Mouse (Mus musculus) CH12.LX (cell line): ENCODE measurements around the gene Usp12. TPM values are rescaled to one million over a fixed set of nuclear protein-coding genes. Genes with fewer than 3 reads are reported as not detected.

Experiments used
- DNase-seq: peaks from one replicate; pipeline ENCODE4 v3.0.0-alpha.2; 2013; ENCODE audit errors: extremely low read depth
- H3K27ac ChIP-seq: 2 replicates; pipeline ENCODE4 v1.5.1; 2012; ENCODE audit warnings: low read depth, mild to moderate bottlenecking, control low read depth, moderate library complexity; ENCODE audit not compliant: insufficient read depth
- H3K27me3 ChIP-seq: replicated peaks from 2 replicates; pipeline ENCODE3; 2012; ENCODE audit warnings: inconsistent platforms
- H3K36me3 ChIP-seq, 2 experiments: replicated peaks in 1 of 2; 2 replicates each; pipeline versions ENCODE3 to v1.6.1; 2012; ENCODE audit warnings: inconsistent platforms in 1 of 2, low read length in 1 of 2, mild to moderate bottlenecking in 1 of 2, mixed read lengths in 1 of 2, moderate library complexity in 1 of 2; ENCODE audit not compliant: control insufficient read depth in 1 of 2, insufficient read depth in 1 of 2
- H3K4me1 ChIP-seq, 2 experiments: 2 replicates each; pipeline ENCODE4 v1.6.1; 2012; ENCODE audit warnings: inconsistent platforms in 1 of 2, moderate library complexity in 1 of 2; ENCODE audit not compliant: insufficient read depth in 2 of 2, control insufficient read depth in 1 of 2
- H3K4me2 ChIP-seq: 2 replicates; pipeline ENCODE4 v1.6.1; 2012; ENCODE audit warnings: low read depth, mild to moderate bottlenecking, control low read depth; ENCODE audit not compliant: poor library complexity, insufficient read depth, severe bottlenecking
- H3K4me3 ChIP-seq, 3 experiments: fragments of 150-350 bp in 1 of 3; sonication (generic) in 1 of 3; replicated peaks in 1 of 3; 2 replicates each; pipeline versions ENCODE3 to v1.5.1; 2011 to 2012; ENCODE audit warnings: low read depth in 2 of 3, low read length in 2 of 3, mild to moderate bottlenecking in 2 of 3, moderate library complexity in 2 of 3, control low read depth in 1 of 3, improper control_type of control experiment in 1 of 3, inconsistent platforms in 1 of 3, mixed read lengths in 1 of 3; ENCODE audit not compliant: poor library complexity in 1 of 3
- H3K79me2 ChIP-seq: replicated peaks from 2 replicates; pipeline ENCODE4 v1.6.1; 2012; ENCODE audit warnings: mild to moderate bottlenecking, moderate library complexity; ENCODE audit not compliant: control insufficient read depth, poor library complexity, insufficient read depth, severe bottlenecking; ENCODE audit errors: extremely low read depth
- H3K9ac ChIP-seq: 2 replicates; pipeline ENCODE4 v1.6.1; 2012; ENCODE audit warnings: low read depth, mild to moderate bottlenecking, control low read depth, moderate library complexity; ENCODE audit not compliant: insufficient read depth
- H3K9me3 ChIP-seq: replicated peaks from 2 replicates; pipeline ENCODE3; 2012; ENCODE audit warnings: low read length, inconsistent platforms, mixed read lengths
- BHLHE40 ChIP-seq: IDR thresholded peaks from 2 replicates; pipeline ENCODE4 v1.6.1; 2011; ENCODE audit warnings: mild to moderate bottlenecking, low read depth, low read length, improper control_type of control experiment
- CHD1 ChIP-seq: IDR thresholded peaks from 2 replicates; pipeline ENCODE4 v1.6.1; 2012; ENCODE audit warnings: low read depth, low read length, improper control_type of control experiment, inconsistent platforms
- CTCF ChIP-seq, 2 experiments: IDR thresholded peaks in 1 of 2; conservative IDR thresholded peaks in 1 of 2; 2 replicates each; pipeline ENCODE4 v1.5.1; 2011 to 2012; ENCODE audit warnings: low read depth in 2 of 2, low read length in 2 of 2, improper control_type of control experiment in 1 of 2, inconsistent platforms in 1 of 2, mild to moderate bottlenecking in 1 of 2, moderate library complexity in 1 of 2
- E2F4 ChIP-seq: IDR thresholded peaks from 2 replicates; pipeline ENCODE4 v1.6.1; 2011; ENCODE audit warnings: low read depth, low read length, improper control_type of control experiment; ENCODE audit not compliant: insufficient replicate concordance
- ETS1 ChIP-seq: conservative IDR thresholded peaks from 2 replicates; pipeline ENCODE4 v1.6.1; 2012; ENCODE audit warnings: low read depth, mild to moderate bottlenecking, inconsistent platforms, low read length, improper control_type of control experiment, moderate library complexity
- GABPA ChIP-seq: IDR thresholded peaks from 2 replicates; pipeline ENCODE4 v1.6.1; 2012; ENCODE audit warnings: low read depth, low read length, improper control_type of control experiment, inconsistent platforms; ENCODE audit not compliant: insufficient replicate concordance
- HCFC1 ChIP-seq: IDR thresholded peaks from 2 replicates; pipeline ENCODE4 v1.6.1; 2012; ENCODE audit warnings: low read depth, mild to moderate bottlenecking, inconsistent platforms, low read length, improper control_type of control experiment
- IRF4 ChIP-seq: IDR thresholded peaks from 2 replicates; pipeline ENCODE4 v1.6.1; 2014; ENCODE audit warnings: low read depth, mild to moderate bottlenecking, inconsistent platforms, low read length, improper control_type of control experiment
- JUND ChIP-seq: conservative IDR thresholded peaks from 2 replicates; pipeline ENCODE4 v1.6.1; 2011; ENCODE audit warnings: low read depth, low read length, improper control_type of control experiment
- KAT2A ChIP-seq: IDR thresholded peaks from 2 replicates; pipeline ENCODE4 v1.6.1; 2012; ENCODE audit warnings: low read length, improper control_type of control experiment, inconsistent platforms; ENCODE audit not compliant: insufficient replicate concordance
- MAFK ChIP-seq: IDR thresholded peaks from 2 replicates; pipeline ENCODE4 v1.6.1; 2011; ENCODE audit warnings: low read length, improper control_type of control experiment; ENCODE audit not compliant: insufficient replicate concordance
- MAX ChIP-seq: IDR thresholded peaks from 2 replicates; pipeline ENCODE4 v1.6.1; 2011; ENCODE audit warnings: low read length, improper control_type of control experiment
- MAZ ChIP-seq: IDR thresholded peaks from 2 replicates; pipeline ENCODE4 v1.6.1; 2012; ENCODE audit warnings: low read depth, mild to moderate bottlenecking, inconsistent platforms, low read length, improper control_type of control experiment, moderate library complexity
- MXI1 ChIP-seq: IDR thresholded peaks from 2 replicates; pipeline ENCODE4 v1.6.1; 2011; ENCODE audit warnings: mild to moderate bottlenecking, low read depth, low read length, improper control_type of control experiment
- MYC ChIP-seq: IDR thresholded peaks from 2 replicates; pipeline ENCODE4 v1.6.1; 2011; ENCODE audit warnings: low read depth, mild to moderate bottlenecking, improper control_type of control experiment, low read length
- NELFE ChIP-seq: IDR thresholded peaks from 2 replicates; pipeline ENCODE4 v1.6.1; 2011; ENCODE audit warnings: low read depth, low read length, improper control_type of control experiment
- NRF1 ChIP-seq: IDR thresholded peaks from 2 replicates; pipeline ENCODE4 v1.6.1; 2014; ENCODE audit warnings: low read depth, mild to moderate bottlenecking, inconsistent platforms, low read length, improper control_type of control experiment, moderate library complexity
- POLR2A ChIP-seq: IDR thresholded peaks from 2 replicates; pipeline ENCODE4 v1.6.1; 2011; ENCODE audit warnings: low read depth, mild to moderate bottlenecking, improper control_type of control experiment, low read length
- RAD21 ChIP-seq: IDR thresholded peaks from 2 replicates; pipeline ENCODE4 v1.6.1; 2011; ENCODE audit warnings: low read depth, mild to moderate bottlenecking, low read length, improper control_type of control experiment, moderate library complexity
- RCOR1 ChIP-seq: conservative IDR thresholded peaks from 2 replicates; pipeline ENCODE4 v1.6.1; 2012; ENCODE audit warnings: low read depth, mild to moderate bottlenecking, inconsistent platforms, low read length, improper control_type of control experiment
- SIN3A ChIP-seq: IDR thresholded peaks from 2 replicates; pipeline ENCODE4 v1.6.1; 2012; ENCODE audit warnings: low read length, improper control_type of control experiment, inconsistent platforms
- SMC3 ChIP-seq: IDR thresholded peaks from 2 replicates; pipeline ENCODE4 v1.6.1; 2011; ENCODE audit warnings: low read depth, low read length, improper control_type of control experiment
- TBP ChIP-seq: conservative IDR thresholded peaks from 2 replicates; pipeline ENCODE4 v1.6.1; 2011; ENCODE audit warnings: low read depth, low read length, improper control_type of control experiment
- TCF12 ChIP-seq: IDR thresholded peaks from 2 replicates; pipeline ENCODE4 v1.6.1; 2014; ENCODE audit warnings: low read depth, mild to moderate bottlenecking, inconsistent platforms, low read length, improper control_type of control experiment
- UBTF ChIP-seq: IDR thresholded peaks from 2 replicates; pipeline ENCODE4 v1.6.1; 2012; ENCODE audit warnings: low read depth, mild to moderate bottlenecking, inconsistent platforms, low read length, improper control_type of control experiment, moderate library complexity
- USF2 ChIP-seq: conservative IDR thresholded peaks from 2 replicates; pipeline ENCODE4 v1.6.1; 2011; ENCODE audit warnings: low read depth, low read length, improper control_type of control experiment
- ZC3H11A ChIP-seq: IDR thresholded peaks from 2 replicates; pipeline ENCODE4 v1.6.1; 2012; ENCODE audit warnings: low read depth, mild to moderate bottlenecking, inconsistent platforms, low read length, improper control_type of control experiment
- ZKSCAN1 ChIP-seq: IDR thresholded peaks from 2 replicates; pipeline ENCODE4 v1.6.1; 2012; ENCODE audit warnings: low read depth, inconsistent platforms, low read length, improper control_type of control experiment, borderline replicate concordance
- ZMIZ1 ChIP-seq: IDR thresholded peaks from 2 replicates; pipeline ENCODE4 v1.6.1; 2012; ENCODE audit warnings: low read depth, mild to moderate bottlenecking, inconsistent platforms, low read length, improper control_type of control experiment
- dilution Hi-C: fragments of 300-500 bp; cut with MboI; formaldehyde crosslinking; loops from 2 replicates; pipeline ENCODE4 v1.14.3; 2020; ENCODE audit warnings: low sequenced_read_pairs; ENCODE audit not compliant: extremely low pct_unique_long_range_greater_than_20kb, extremely low pct_ligation_motif_present
- in situ Hi-C: fragments of 300-500 bp; cut with MboI; formaldehyde crosslinking; loops from 3 replicates; pipeline ENCODE4 v1.14.3; 2019; ENCODE audit warnings: low sequenced_read_pairs, low pct_ligation_motif_present, low pct_unique_long_range_greater_than_20kb, mixed read lengths
- polyA plus RNA-seq: library from polyadenylated mRNA; unstranded; fragments of >175 nt; gene quantifications from 2 replicates; pipeline ENCODE4 v1.2.1, GENCODE M21; 2012; ENCODE audit warnings: low read depth; ENCODE audit not compliant: insufficient read length
- total RNA-seq, 2 experiments: library from RNA; depleted of rRNA; stranded (reverse); fragments of 300-350 nt in 1 of 2; fragments of >200 nt in 1 of 2; gene quantifications; 2 replicates each; pipeline ENCODE4 v1.2.3; 2012 to 2014

Usp12 gene
- total and polyA plus RNA-seq, 3 experiments = 7.8 to 17.8 (median 10.1) TPM

DNA sequence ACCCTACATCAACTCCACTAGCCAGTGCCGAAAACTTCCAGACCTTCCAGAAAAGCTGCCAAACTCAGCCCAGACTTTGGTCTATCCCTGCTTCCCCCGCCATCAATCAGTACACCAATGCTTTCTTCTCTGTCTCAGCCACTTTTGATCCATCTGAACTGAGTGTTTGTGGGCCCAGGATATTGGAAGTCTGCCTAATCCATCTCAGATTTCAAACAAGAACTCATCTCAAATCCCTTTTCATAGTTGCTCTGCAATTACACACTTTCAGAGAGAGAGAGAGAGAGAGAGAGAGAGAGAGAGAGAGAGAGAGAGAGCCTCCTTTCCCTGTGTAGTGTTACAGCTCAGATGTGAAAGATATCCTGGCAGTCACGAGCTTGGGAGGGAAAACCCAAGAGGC lies 85.4 kb downstream of the Usp12 start:
- no peaks in the 10 kb centered on the region for H3K79me2 ChIP-seq
- no peak for TF ChIP-seq CHD1
- no peak for TF ChIP-seq MAZ
- TF ChIP-seq KAT2A = no peak
- no peak for TF ChIP-seq UBTF
- no peak for TF ChIP-seq NELFE
- TF ChIP-seq POLR2A = no peak
- TF ChIP-seq MAX = no peak
- TF ChIP-seq TBP = no peak
- TF ChIP-seq GABPA = no peak
- no peak for TF ChIP-seq BHLHE40
- no peak for TF ChIP-seq HCFC1
- TF ChIP-seq RCOR1 = no peak
- TF ChIP-seq E2F4 = no peak
- TF ChIP-seq MXI1 = no peak
- no peak for TF ChIP-seq ZKSCAN1
- no peak for TF ChIP-seq ZMIZ1
- TF ChIP-seq MAFK = no peak
- DNase-seq = no peak
- no peaks in the 10 kb centered on the region for H3K9me3 ChIP-seq
- no peak overlapping the region for H3K9ac ChIP-seq
- no peak overlapping the region for H3K4me2 ChIP-seq
- no peak overlapping the region for H3K4me3 ChIP-seq
- dilution Hi-C loops (no loop called here), in situ Hi-C loops (loop anchor here (5.0 kb wide), 1 partner anchor 188 kb away; no protein-coding TSS in a partner anchor)
- no peaks in the 10 kb centered on the region for H3K27me3 ChIP-seq
- H3K27ac ChIP-seq = no peak overlapping the region
- H3K36me3 ChIP-seq = no peaks in the 10 kb centered on the region
- peaks cover 4 to 15% of the 10 kb centered on the region in 2 experiments; a peak in 2 of 4 replicates for H3K4me1 ChIP-seq

DNA sequence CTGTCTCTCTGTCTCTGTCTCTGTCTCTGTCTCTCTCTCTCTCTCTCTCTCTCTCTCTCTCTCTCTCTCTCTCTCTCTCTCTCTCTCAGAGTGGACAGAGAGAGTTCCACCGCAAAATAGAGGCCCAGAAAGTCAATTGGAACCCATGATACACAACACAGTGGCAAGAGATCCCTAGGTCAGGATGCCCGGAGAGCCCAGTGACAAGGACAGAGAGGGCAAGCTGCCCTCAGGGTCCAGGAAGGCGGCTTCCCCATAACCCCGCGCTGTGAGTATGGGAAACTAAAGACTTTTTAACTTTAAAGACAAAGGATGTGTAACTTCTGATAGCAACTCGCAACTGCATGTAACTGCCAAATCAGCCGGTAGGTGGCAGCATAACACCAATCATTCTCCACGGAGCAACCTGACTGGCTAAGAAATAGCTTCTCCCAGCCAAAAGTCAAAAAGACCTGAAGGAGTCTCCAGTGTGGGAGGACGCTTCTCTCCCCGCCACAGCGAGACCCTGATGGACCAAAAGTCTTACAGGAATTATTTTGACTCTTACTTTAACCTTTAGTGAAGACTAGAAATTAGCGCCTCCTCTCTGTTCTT lies 88.9 kb downstream of the Usp12 start:
- H3K36me3 ChIP-seq = no peaks in the 10 kb centered on the region
- peak; percentile 85 for DNase-seq
- H3K4me1 ChIP-seq = peaks cover 4 to 22% of the 10 kb centered on the region in 2 experiments; a peak in 2 of 4 replicates
- dilution Hi-C loops = no loop called here
- H3K27ac ChIP-seq = no peak overlapping the region
- in situ Hi-C loops = loop anchor here (5.0 kb wide), 1 partner anchor 191 kb away; no protein-coding TSS in a partner anchor
- no peaks in the 10 kb centered on the region for H3K27me3 ChIP-seq
- no peak for TF ChIP-seq KAT2A
- TF ChIP-seq BHLHE40 = no peak
- TF ChIP-seq SMC3 = peak; percentile 97
- peak; percentile 80 to 95 for TF ChIP-seq CTCF (conservative IDR thresholded peaks at IDR 0.05 in 1 of 2, IDR thresholded peaks at IDR 0.05 in 1 of 2; ENCODE audit: low read depth in 2 of 2, low read length in 2 of 2)
- TF ChIP-seq POLR2A = no peak
- TF ChIP-seq ETS1 = no peak
- no peak for TF ChIP-seq TCF12
- peak; percentile 94 for TF ChIP-seq RAD21
- no peak for TF ChIP-seq IRF4
- no peak for TF ChIP-seq CHD1
- no peak for TF ChIP-seq GABPA
- TF ChIP-seq UBTF = no peak
- TF ChIP-seq MYC = no peak
- no peak for TF ChIP-seq ZKSCAN1
- no peak for TF ChIP-seq RCOR1
- TF ChIP-seq ZC3H11A = peak; percentile 83
- TF ChIP-seq TBP = no peak
- TF ChIP-seq NELFE = no peak
- no peak for TF ChIP-seq ZMIZ1
- TF ChIP-seq MAX = no peak
- no peak for TF ChIP-seq HCFC1
- no peak for TF ChIP-seq MAZ
- no peak for TF ChIP-seq SIN3A
- TF ChIP-seq JUND = no peak
- TF ChIP-seq USF2 = no peak
- no peak for TF ChIP-seq NRF1
- H3K9me3 ChIP-seq = no peaks in the 10 kb centered on the region
- H3K9ac ChIP-seq = no peak overlapping the region
- no peak overlapping the region for H3K4me2 ChIP-seq
- no peaks in the 10 kb centered on the region for H3K79me2 ChIP-seq
- no peak overlapping the region for H3K4me3 ChIP-seq
